Mouse (Mus musculus): ENCODE measurements at regions not wholly inside any gene's neighbourhood (a gene's known extent, or its start where the extent isn't known, plus 50 kb on each side); places are given as distances from the start of the nearest gene placed in this dataset.
A peak's percentile ranks its signal among the peaks of the same experiment; 100 is the strongest.

DNA sequence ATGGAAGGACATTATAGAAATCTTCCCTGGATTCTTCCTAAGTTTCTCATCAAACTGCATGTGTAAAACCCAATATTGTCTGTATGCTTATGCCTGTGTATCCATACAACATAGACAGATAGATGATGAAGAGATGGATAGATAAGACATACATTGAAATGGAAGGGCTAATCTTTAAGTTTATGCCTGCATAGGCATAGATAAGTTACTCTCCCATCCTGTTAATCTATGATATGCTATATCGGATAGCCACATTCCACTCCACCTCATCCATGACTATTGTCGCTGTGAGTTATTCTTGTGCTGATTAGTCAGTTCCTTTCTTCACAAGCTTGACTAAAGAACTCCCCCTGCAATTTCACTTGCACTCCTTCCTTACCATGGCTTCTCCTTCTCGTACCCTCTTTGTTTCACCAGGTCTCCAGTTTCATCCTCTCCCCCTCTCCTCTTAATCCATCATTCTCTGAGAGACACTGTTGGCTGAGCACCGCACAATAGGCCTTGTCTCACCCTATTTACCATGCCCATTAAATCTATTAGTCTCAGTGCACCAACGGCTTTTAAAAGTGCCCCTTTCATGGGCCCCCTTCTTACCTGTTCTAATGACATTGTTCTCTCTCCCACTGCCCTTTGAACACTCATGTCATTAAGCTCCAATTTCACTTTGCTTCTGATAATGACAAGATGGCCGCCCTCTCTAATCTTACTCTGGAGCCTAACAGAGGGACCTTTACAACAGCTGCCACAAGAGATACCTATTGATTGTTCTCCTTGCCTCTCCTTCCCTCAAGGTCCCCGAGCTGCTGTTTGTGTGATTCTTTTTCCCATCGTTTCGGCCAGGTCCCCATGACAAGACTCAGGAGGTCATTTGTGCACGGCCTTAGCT lies 399.1 kb upstream of the Acvr2a start:
- WGBS = 41% methylated on average over 10 of the region's 10 CpGs
- ATAC-seq (ENCODE audit: low FRiP score, low TSS enrichment) = peak; percentile 38; the same call in 1 of the 2 replicates

GRCm38 (mm10) chr2:48416207-48416750 lies 397.6 kb upstream of the Acvr2a start:
- no peak overlapping the region for H3K4me2 ChIP-seq (replicated peaks; ENCODE audit: low read depth, low read length)
- no peaks in the 10 kb centered on the region for H3K9me3 ChIP-seq (ENCODE audit: control insufficient read depth, low read length)
- 38% methylated on average over 3 of the region's 3 CpGs for WGBS
- no peaks in the 10 kb centered on the region for H3K36me3 ChIP-seq (ENCODE audit: control insufficient read depth, insufficient read depth, low read length)
- H3K9ac ChIP-seq (ENCODE audit: low read depth, low read length) = no peak overlapping the region
- H3K4me1 ChIP-seq (ENCODE audit: control insufficient read depth, insufficient read depth, low read length) = no peaks in the 10 kb centered on the region
- H3K27ac ChIP-seq (ENCODE audit: low read depth, low read length) = no peak overlapping the region
- H3K4me3 ChIP-seq (ENCODE audit: low read length) = no peak overlapping the region
- no peaks in the 10 kb centered on the region for H3K27me3 ChIP-seq (ENCODE audit: control insufficient read depth, insufficient read depth, low read length)
- ATAC-seq (ENCODE audit: low FRiP score, low TSS enrichment) = no peak

More for the DNA sequence above, 399.1 kb upstream of the Acvr2a start:
- Histone ChIP-seq H3K36me3 (ENCODE audit: control insufficient read depth, insufficient read depth, low read length) (no peaks in the 10 kb centered on the region), H3K4me2 (replicated peaks; ENCODE audit: low read depth, low read length) (no peak overlapping the region), H3K4me1 (ENCODE audit: control insufficient read depth, insufficient read depth, low read length) (no peaks in the 10 kb centered on the region), H3K4me3 (ENCODE audit: low read length) (no peak overlapping the region), H3K27ac (ENCODE audit: low read depth, low read length) (no peak overlapping the region), H3K27me3 (ENCODE audit: control insufficient read depth, insufficient read depth, low read length) (no peaks in the 10 kb centered on the region), H3K9me3 (ENCODE audit: control insufficient read depth, low read length) (no peaks in the 10 kb centered on the region), H3K9ac (ENCODE audit: low read depth, low read length) (no peak overlapping the region)

DNA sequence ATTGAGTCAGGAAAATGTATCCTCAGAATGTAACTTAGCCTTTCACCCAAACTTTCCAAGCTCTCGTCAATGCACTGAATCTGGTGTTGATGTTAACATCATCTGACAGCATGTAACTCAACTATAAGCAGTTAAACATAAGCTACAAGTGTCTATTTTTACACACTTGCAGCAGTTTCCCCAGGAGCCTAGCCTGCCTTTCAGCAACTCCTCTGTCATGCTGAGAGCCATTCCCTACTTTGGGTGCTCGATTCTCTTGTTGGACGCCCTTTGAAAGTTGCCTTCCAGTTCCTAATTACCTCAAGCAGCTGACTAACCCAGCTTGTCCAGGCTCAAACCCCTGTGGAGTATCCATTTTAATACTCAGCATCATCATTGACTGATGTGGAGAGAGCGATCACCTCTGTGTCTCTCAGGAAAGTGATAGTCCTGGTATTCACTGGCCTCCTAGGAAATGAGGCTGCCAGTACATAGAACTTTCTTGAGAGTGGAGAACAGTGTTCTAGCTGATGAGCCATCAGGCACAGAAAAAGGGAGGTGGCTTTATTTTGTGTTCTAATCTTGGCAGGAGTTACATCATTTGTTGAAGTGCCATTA lies 396.8 kb upstream of the Acvr2a start:
- no peaks in the 10 kb centered on the region for H3K9me3 ChIP-seq (ENCODE audit: control insufficient read depth, low read length)
- H3K4me3 ChIP-seq (ENCODE audit: low read length) = no peak overlapping the region
- no peak overlapping the region for H3K9ac ChIP-seq (ENCODE audit: low read depth, low read length)
- no peaks in the 10 kb centered on the region for H3K4me1 ChIP-seq (ENCODE audit: control insufficient read depth, insufficient read depth, low read length)
- H3K27ac ChIP-seq (ENCODE audit: low read depth, low read length) = no peak overlapping the region
- ATAC-seq (ENCODE audit: low FRiP score, low TSS enrichment) = no peak
- H3K27me3 ChIP-seq (ENCODE audit: control insufficient read depth, insufficient read depth, low read length) = no peaks in the 10 kb centered on the region
- no peaks in the 10 kb centered on the region for H3K36me3 ChIP-seq (ENCODE audit: control insufficient read depth, insufficient read depth, low read length)
- no peak overlapping the region for H3K4me2 ChIP-seq (replicated peaks; ENCODE audit: low read depth, low read length)
- WGBS = 73% methylated on average over 4 of the region's 4 CpGs

- ATAC-seq (ENCODE audit: low FRiP score, low TSS enrichment) = no peak
- Histone ChIP-seq H3K9ac (ENCODE audit: low read depth, low read length) (no peak overlapping the region), H3K4me1 (ENCODE audit: control insufficient read depth, insufficient read depth, low read length) (peaks cover 18% of the 10 kb centered on the region), H3K4me2 (replicated peaks; ENCODE audit: low read depth, low read length) (no peak overlapping the region), H3K9me3 (ENCODE audit: control insufficient read depth, low read length) (no peaks in the 10 kb centered on the region), H3K27ac (ENCODE audit: low read depth, low read length) (no peak overlapping the region), H3K4me3 (ENCODE audit: low read length) (no peak overlapping the region), H3K36me3 (ENCODE audit: control insufficient read depth, insufficient read depth, low read length) (no peaks in the 10 kb centered on the region), H3K27me3 (ENCODE audit: control insufficient read depth, insufficient read depth, low read length) (no peaks in the 10 kb centered on the region)
- WGBS = 94% methylated on average over 3 of the region's 3 CpGs
These were observed 393.1 kb upstream of the Acvr2a start for GRCm38 (mm10) chr2:48420791-48421190.

- peaks cover 20% of the 10 kb centered on the region for H3K4me1 ChIP-seq (ENCODE audit: control insufficient read depth, insufficient read depth, low read length)
- no peak overlapping the region for H3K27ac ChIP-seq (ENCODE audit: low read depth, low read length)
- H3K36me3 ChIP-seq (ENCODE audit: control insufficient read depth, insufficient read depth, low read length) = no peaks in the 10 kb centered on the region
- H3K27me3 ChIP-seq (ENCODE audit: control insufficient read depth, insufficient read depth, low read length) = no peaks in the 10 kb centered on the region
- no peak overlapping the region for H3K4me3 ChIP-seq (ENCODE audit: low read length)
- no peaks in the 10 kb centered on the region for H3K9me3 ChIP-seq (ENCODE audit: control insufficient read depth, low read length)
- no peak overlapping the region for H3K4me2 ChIP-seq (replicated peaks; ENCODE audit: low read depth, low read length)
- ATAC-seq (ENCODE audit: low FRiP score, low TSS enrichment) = peak; percentile 74; the same call in 1 of the 2 replicates
- WGBS = 44% methylated on average over 9 of the region's 9 CpGs
- no peak overlapping the region for H3K9ac ChIP-seq (ENCODE audit: low read depth, low read length)
These were observed 390.0 kb upstream of the Acvr2a start for GRCm38 (mm10) chr2:48423861-48424442.

DNA sequence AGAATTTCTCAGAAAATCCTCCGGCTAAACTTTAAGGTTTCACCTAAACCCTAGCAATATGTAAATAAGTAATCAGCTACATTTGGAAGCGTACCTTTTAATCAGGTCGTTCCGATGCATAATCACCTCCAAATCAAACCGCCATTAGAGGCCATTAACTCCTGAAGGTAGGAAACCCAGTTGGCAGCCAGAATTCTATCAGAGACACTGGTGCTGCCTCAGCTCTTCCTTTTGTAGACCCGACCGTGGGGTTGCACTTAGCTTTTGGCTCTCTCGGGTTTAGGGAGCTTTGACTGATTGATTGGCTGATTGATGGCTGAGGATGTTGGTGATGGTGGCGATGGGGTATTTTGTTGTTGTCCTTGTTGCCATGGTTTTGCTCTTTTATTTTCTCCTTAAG lies 389.3 kb upstream of the Acvr2a start:
- Histone ChIP-seq H3K27ac (ENCODE audit: low read depth, low read length) (no peak overlapping the region; the same call in 1 of the 2 replicates), H3K4me2 (replicated peaks; ENCODE audit: low read depth, low read length) (0 out of 2 replicates have a peak overlapping the region, but pooled peaks have one; percentile 10), H3K27me3 (ENCODE audit: control insufficient read depth, insufficient read depth, low read length) (no peaks in the 10 kb centered on the region), H3K4me3 (ENCODE audit: low read length) (no peak overlapping the region), H3K4me1 (ENCODE audit: control insufficient read depth, insufficient read depth, low read length) (peaks cover 20% of the 10 kb centered on the region), H3K9ac (ENCODE audit: low read depth, low read length) (no peak overlapping the region), H3K36me3 (ENCODE audit: control insufficient read depth, insufficient read depth, low read length) (no peaks in the 10 kb centered on the region), H3K9me3 (ENCODE audit: control insufficient read depth, low read length) (no peaks in the 10 kb centered on the region)
- 28% methylated on average over 9 of the region's 9 CpGs for WGBS
- peak; percentile 22; the same call in 1 of the 2 replicates for ATAC-seq (ENCODE audit: low FRiP score, low TSS enrichment)

GRCm38 (mm10) chr2:48425200-48426090 lies 388.5 kb upstream of the Acvr2a start:
- no peak overlapping the region for H3K4me2 ChIP-seq (replicated peaks; ENCODE audit: low read depth, low read length)
- no peak overlapping the region for H3K4me3 ChIP-seq (ENCODE audit: low read length)
- H3K27ac ChIP-seq (ENCODE audit: low read depth, low read length) = no peak overlapping the region
- no peak overlapping the region for H3K9ac ChIP-seq (ENCODE audit: low read depth, low read length)
- H3K27me3 ChIP-seq (ENCODE audit: control insufficient read depth, insufficient read depth, low read length) = no peaks in the 10 kb centered on the region
- ATAC-seq (ENCODE audit: low FRiP score, low TSS enrichment) = peak; percentile 82
- H3K4me1 ChIP-seq (ENCODE audit: control insufficient read depth, insufficient read depth, low read length) = peaks cover 20% of the 10 kb centered on the region
- WGBS = 20% methylated on average over 12 of the region's 12 CpGs
- H3K36me3 ChIP-seq (ENCODE audit: control insufficient read depth, insufficient read depth, low read length) = no peaks in the 10 kb centered on the region
- no peaks in the 10 kb centered on the region for H3K9me3 ChIP-seq (ENCODE audit: control insufficient read depth, low read length)

GRCm38 (mm10) chr2:48432545-48432944 lies 381.4 kb upstream of the Acvr2a start:
- ATAC-seq (ENCODE audit: low FRiP score, low TSS enrichment) = no peak
- no peaks in the 10 kb centered on the region for H3K4me1 ChIP-seq (ENCODE audit: control insufficient read depth, insufficient read depth, low read length)
- no peaks in the 10 kb centered on the region for H3K9me3 ChIP-seq (ENCODE audit: control insufficient read depth, low read length)
- no peaks in the 10 kb centered on the region for H3K36me3 ChIP-seq (ENCODE audit: control insufficient read depth, insufficient read depth, low read length)
- H3K27me3 ChIP-seq (ENCODE audit: control insufficient read depth, insufficient read depth, low read length) = no peaks in the 10 kb centered on the region
- H3K9ac ChIP-seq (ENCODE audit: low read depth, low read length) = no peak overlapping the region
- WGBS = 72% methylated on average over 1 of the region's 1 CpGs
- no peak overlapping the region for H3K4me2 ChIP-seq (replicated peaks; ENCODE audit: low read depth, low read length)
- no peak overlapping the region for H3K4me3 ChIP-seq (ENCODE audit: low read length)
- H3K27ac ChIP-seq (ENCODE audit: low read depth, low read length) = no peak overlapping the region

All from kidney, embryonic 14.5 days (tissue).